Mouse (Mus musculus): ENCODE results near the gene Ddb1. TPM values are rescaled to one million over a fixed set of nuclear protein-coding genes. Genes with fewer than 3 reads are reported as not detected.

Ddb1 gene
- total RNA-seq, 2 experiments from 2014 or later = 128 to 132 TPM

DNA sequence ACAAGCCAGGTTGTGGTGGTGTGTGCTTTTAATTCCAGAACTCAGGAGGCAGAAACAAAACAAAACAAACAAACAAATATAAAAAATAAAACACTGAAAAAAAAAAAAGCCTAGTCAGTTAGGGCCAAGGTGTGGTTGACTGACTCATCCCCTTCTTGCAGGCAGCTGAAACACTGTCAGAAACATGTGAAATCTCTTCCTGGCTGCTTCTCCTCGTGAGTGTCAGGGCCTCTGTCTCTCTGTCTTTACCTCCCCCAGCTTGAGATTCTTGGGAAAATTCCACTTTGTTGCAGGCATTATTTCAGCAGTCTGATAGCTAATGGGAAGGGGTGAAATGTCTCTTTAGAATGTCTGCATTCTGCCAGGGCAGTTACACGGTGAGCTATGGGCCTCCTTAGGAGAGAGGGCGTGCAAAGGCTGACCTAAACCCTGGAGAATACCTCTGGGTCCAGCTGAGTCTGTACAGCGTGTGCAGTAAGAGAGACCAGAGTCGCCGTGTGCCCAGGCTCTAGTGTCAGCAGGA lies 2.8 kb upstream of the Ddb1 start:
- no peak for TF ChIP-seq CTCF (IDR thresholded peaks at IDR 0.05)
- intact Hi-C loops (cut with DNase I) = no loop called here
- DNase-seq = no peak
- Histone ChIP-seq H3K27ac (peak overlapping the region; percentile 81), H3K4me3 (peak overlapping the region; percentile 70)

DNA sequence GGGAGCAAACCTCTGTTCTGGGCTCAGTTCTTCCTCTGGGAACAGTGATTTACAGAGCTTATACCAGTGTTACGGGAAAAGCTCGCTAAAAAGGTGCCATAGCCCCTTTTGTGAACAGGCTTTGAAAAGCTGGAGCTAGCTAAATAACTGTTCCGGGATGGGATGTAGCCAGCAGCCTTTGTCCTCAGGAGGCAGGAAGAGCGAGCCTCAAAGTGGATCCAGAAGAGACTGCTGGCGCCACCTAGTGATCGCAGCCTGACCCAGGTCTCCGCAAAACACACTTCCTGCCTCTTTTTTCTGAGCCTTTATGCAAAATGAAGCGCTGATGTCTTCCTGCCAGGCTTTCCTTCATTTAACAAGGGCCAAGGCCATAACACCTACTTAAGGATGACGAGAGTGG lies 2.3 kb upstream of the Ddb1 start:
- TF ChIP-seq CTCF (IDR thresholded peaks at IDR 0.05) = peak; percentile 95; the same call in 1 of the 2 replicates
- intact Hi-C loops (cut with DNase I) = no loop called here
- peak overlapping the region; percentile 70 for H3K4me3 ChIP-seq
- peak; percentile 90 for DNase-seq
- peak overlapping the region; percentile 81 for H3K27ac ChIP-seq

DNA sequence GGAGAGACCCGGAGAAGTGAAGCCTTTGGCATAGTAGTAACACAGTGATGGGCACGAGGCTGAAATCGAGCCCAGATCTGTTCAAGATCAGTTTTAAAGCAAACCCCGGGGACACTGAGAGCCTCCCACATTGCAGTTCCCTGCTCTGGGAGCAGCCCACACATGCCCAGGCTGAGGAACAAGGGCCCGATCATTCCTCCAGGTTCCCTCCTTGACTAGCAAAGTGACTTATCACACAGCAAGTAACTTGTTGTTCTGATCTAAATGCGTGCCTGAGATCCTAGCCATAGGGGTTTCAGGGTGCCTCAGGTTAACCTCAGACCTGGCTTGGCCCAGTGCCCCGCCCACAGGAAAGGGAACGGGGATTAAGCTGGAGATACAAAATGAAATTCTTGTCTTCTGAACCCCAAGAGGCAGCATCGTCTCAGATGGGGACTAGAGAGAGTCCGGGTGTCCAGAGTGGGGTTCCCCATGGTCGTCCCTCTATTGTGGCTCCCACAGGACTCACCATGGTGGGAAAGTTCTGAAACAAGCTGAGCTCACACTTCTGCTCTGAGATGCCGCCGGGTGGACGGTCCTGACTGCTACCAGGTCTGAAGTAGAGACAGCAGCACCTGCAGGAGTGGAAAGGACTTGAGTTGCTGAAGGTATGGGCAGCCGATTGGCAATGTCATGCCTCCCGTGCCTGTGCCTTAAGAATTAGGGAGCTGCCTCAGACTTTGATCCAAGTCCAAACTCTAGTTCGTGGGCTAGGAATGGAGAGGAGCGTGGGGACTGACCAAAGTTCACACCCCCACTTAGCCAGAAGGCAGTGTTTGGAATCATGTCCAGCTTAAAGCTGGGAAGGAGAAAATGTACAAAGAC lies 1.2 kb upstream of the Ddb1 start:
- DNase-seq = no peak
- Histone ChIP-seq H3K27ac (peak overlapping the region; percentile 98), H3K4me3 (no peak overlapping the region)
- TF ChIP-seq CTCF (IDR thresholded peaks at IDR 0.05) = no peak
- intact Hi-C loops (cut with DNase I) = loop anchor here (2.0 kb wide), 1 partner anchor 27 kb away; the partner anchor contains the start of genes Cyb561a3 and Tmem138

DNA sequence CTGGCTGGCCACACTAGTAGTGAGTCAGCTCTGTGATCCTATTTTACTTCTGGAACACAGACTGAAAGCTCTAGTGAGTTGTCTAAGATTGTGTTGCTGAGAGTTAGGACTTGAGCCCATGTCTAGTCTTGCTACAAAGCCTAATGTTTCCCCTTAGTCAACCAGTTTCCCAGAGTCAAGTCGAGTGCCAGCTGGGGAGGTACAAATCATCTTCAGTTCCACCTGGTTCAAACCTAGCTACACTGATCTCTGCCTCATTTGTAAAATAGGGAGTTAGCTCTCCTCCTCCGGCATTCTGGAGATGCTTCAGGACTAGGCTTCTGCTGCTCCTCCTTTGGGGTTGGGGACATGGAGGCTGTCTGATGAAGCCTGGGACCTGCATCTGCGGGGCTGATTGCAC lies 593 bp upstream of the Ddb1 start:
- peak overlapping the region; percentile 98 for H3K27ac ChIP-seq
- no peak for TF ChIP-seq CTCF (IDR thresholded peaks at IDR 0.05)
- no peak for DNase-seq
- H3K4me3 ChIP-seq = peak overlapping the region; percentile 100
- intact Hi-C loops (cut with DNase I) = loop anchor here (2.0 kb wide), 1 partner anchor 28 kb away; the partner anchor contains the start of genes Cyb561a3 and Tmem138

DNA sequence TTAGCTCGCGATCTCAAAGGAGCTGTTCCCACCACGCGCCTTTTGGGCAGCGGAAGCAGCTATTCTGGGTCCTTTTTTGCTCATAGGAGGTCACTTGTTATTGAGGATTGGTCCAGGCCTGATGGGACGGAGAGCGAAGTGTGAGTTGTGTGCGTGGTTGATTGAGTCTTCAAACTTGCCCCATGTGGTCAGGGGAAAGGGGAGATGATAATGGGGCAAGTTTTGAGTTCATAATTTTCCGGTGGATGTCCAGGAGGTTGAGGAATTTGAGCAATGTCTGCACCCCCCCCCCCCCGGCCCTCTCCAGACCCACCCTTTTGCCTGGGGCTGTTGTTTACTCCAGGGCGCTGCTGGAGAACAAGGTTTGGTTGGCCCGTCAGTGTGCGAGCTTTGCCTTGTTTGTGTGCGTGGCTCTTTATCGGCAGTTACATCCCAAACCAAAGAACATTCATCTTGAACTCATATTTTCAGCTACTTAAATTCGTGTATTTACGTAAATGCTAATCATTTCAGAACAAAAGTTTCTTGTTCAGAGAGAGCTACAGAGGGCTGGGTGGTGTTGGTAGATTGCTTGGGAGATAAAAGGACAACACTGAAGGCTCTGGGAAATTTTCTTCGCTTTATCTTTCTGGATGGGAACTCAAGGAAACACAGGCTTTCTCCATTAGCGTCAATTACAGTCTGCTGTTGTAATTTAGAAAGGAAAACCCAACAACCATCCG lies 935 bp downstream of the Ddb1 start:
- TF ChIP-seq CTCF (IDR thresholded peaks at IDR 0.05) = no peak
- intact Hi-C loops (cut with DNase I) = loop anchor here (1.0 to 5.0 kb wide), 3 partner anchors 29 to 79 kb away; partner anchors contain the start of genes Cpsf7, Cyb561a3, Sdhaf2 and Tmem138
- Histone ChIP-seq H3K4me3 (peak overlapping the region; percentile 100), H3K27ac (peak overlapping the region; percentile 98)
- no peak for DNase-seq

DNA sequence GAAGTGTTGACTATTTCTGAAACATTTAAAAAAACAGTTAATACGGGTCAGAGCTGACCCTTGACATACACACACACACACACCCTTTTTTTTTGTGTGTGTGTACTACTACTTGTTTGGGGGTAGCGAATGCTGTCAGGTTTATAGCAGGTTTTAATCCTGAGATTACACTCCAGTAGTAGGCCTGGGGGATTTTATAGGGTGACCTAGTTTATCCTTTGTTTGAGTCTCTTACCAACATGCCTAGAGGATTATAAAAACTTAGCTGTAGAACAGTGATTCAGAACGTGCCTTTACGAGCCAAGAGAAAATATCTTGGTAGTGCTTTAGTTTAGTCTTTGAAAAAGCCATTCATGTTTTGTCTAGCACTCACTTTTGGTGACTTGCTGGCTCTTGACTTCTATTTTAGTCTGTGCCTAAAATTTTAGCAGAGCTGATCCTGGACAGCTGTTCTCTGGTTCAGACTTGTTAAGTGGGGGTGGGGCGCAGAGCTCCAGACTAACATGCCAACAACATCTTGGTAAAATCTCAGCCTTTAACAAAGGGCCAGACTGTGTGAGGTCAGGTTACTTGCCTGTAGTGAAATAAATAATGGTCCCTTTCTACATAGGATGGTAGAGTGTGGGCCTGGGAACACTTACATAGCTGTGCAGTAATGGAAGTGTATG lies 3.6 kb downstream of the Ddb1 start:
- no peak for TF ChIP-seq CTCF (IDR thresholded peaks at IDR 0.05)
- intact Hi-C loops (cut with DNase I) = loop anchor here (5.0 kb wide), 1 partner anchor 81 kb away; the partner anchor contains the start of genes Cpsf7 and Sdhaf2
- Histone ChIP-seq H3K27ac (no peak overlapping the region), H3K4me3 (no peak overlapping the region)
- no peak for DNase-seq

DNA sequence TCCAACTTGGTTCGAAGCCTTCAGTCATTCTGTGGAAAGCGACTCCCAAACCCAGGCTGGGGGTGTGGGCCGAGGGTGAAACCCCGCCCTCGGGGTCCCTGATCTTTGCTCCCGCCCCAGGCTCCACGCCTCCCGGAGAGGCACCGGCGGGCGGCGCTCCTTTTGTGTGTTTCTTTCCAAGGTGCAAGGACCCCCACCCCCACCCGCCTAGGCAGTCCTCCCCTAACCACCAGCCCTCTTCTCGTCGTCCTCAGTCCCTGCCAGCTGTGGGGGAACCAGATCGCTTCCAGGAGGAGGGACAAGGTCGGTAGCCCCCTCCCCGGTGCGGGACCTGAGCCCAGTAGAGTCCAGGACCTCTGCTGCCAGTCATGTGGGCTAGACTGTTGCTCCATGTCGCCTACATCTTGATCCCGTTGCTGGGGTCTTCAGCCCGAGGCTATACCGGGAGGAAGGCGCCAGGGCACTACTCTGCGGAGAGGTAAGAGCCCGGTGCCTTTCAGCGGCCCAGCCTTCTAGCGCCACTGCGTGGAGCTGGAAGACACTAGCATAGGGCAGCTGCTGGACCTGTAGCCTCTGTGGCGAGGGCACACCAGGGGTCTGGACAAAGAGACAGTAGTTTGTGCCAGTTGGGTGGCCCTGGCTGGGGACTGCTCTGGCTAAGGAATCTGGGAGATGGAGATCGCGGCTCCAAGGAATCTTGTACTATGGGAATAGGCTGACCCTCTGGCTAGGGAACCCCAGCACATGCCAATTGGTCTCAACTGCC lies 29.2 kb downstream of the Ddb1 start, which contains the start of gene Vwce:
Gene Vwce, plus strand, starts transcription at position 108 of the 766 bp plus-strand sequence.
- H3K27ac ChIP-seq = peak within 1 kb of the TSS; percentile 48; the same call in 1 of the 2 replicates
- TF ChIP-seq CTCF (IDR thresholded peaks at IDR 0.05) = peak; percentile 53
- peak within 1 kb of the TSS; percentile 68 for H3K4me3 ChIP-seq
- peak; percentile 57 for DNase-seq
- intact Hi-C loops (cut with DNase I) = no loop called here

DNA sequence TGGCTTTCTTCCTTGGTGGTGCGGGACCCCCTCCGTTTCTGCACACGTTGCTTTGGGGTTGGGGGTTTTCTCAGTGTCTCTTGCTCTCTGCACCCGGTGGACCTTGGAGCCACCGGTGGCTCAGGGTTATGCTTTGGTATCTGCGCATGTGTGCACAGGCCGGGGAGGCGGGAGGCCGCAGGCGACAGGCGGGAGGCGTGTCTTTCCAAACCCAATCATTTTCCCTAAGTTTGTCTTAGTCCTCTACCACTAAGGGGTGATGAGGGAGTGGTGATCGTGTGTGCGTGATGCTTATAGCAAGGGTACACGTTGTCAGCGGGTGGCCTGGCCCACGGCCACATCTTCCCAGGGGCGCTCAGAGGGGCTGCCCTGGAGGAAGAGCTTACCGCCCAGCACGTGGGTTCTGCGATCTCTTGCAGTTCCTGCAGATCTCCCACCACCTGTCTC lies 29.8 kb downstream of the Ddb1 start:
- DNase-seq = peak; percentile 58
- Histone ChIP-seq H3K27ac (0 out of 2 replicates have a peak overlapping the region, but pooled peaks have one; percentile 48), H3K4me3 (peak overlapping the region; percentile 68)
- intact Hi-C loops (cut with DNase I) = no loop called here
- no peak for TF ChIP-seq CTCF (IDR thresholded peaks at IDR 0.05)

DNA sequence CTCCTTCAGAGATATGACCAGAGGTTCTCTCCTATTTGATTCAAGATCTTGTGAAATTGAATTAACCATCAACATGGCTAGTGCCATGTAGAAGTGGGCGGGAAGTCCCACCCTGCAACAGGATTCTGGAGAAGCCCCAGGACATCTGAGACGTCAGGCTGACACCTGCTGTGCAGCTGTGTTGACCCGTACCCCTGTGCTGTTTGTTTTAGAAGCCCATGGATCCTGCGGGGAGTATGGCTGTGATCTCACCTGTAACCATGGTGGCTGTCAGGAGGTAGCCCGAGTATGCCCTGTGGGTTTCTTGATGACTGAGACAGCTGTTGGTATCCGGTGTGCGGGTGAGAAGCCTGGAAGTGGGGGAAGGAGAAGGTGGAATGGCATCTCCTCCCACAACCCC lies 32.7 kb downstream of the Ddb1 start:
- Histone ChIP-seq H3K27ac (no peak overlapping the region), H3K4me3 (no peak overlapping the region)
- DNase-seq = no peak
- no peak for TF ChIP-seq CTCF (IDR thresholded peaks at IDR 0.05)
- intact Hi-C loops (cut with DNase I) = no loop called here

DNA sequence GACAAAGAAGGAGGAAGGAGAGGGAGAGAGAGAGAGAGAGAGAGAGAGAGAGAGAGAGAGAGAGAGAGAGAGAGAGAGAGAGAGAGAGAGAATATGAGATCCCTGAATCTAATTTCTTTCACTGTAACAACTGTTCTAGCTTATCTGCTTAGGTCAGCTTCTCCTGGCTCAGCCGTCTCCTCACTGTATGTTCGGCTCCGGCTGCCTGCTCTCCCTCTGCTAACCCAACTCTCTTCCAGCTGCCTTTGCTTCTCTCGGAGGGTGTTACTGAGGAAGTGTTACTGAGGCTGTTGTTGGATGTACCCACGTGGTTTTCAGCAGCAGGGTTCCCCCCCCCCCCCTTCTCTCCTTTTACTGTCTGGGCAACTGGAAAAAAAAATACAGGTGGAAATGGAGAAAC lies 35.0 kb downstream of the Ddb1 start:
- intact Hi-C loops (cut with DNase I) = no loop called here
- no peak for TF ChIP-seq CTCF (IDR thresholded peaks at IDR 0.05)
- H3K4me3 ChIP-seq = no peak overlapping the region
- H3K27ac ChIP-seq = no peak overlapping the region
- DNase-seq = no peak

DNA sequence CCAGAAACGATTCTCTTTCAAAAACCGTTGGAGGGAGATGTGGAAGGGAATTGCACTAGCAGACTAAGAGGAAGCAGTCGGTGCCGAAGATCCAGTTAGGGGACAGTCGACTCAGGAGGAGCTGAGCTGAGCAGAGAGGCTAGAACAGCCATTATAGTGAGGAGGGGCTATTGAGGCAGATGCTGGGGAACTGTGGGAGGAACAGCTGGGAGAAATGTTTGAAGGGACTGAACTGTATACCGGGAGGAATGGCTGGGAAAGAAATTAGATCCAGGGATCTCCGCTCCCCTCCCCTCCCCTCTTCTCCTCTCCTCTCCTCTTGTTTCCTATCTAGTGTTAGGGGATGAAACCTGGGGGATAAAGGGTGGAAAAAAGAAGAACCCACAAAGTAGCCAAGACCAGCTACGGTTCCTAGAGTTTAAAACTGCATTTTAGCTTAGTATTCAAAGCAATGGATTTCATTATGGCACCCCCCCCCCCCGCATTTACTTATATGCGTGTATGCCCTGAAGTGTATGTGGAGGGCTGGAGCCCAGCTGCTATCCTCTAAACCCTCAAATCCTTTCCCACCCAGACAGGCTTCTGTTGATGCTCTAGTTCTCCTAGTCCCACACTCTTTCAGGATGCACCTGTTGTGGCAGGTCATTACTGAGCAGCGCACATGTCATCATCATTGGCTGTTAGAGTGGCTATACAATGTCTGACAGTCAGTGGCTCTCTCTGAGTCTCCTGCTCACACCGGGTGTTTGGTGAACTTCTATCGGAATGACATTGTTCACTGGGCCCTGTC lies 35.7 kb downstream of the Ddb1 start:
- Histone ChIP-seq H3K27ac (no peak overlapping the region), H3K4me3 (no peak overlapping the region)
- intact Hi-C loops (cut with DNase I) = no loop called here
- no peak for DNase-seq
- no peak for TF ChIP-seq CTCF (IDR thresholded peaks at IDR 0.05)
